Mouse (Mus musculus) cerebellum, adult 2 months (tissue): ENCODE measurements at regions not wholly inside any gene's neighbourhood (a gene's known extent, or its start where the extent isn't known, plus 50 kb on each side); places are given as distances from the start of the nearest gene placed in this dataset.

Experiments
- CTCF ChIP-seq: fragments of 200-500 bp; IDR thresholded peaks from 2 replicates; pipeline ENCODE4 v1.5.1; 2011; ENCODE audit warnings: low read depth, mild to moderate bottlenecking, control low read depth, low read length, moderate library complexity, borderline replicate concordance; ENCODE audit not compliant: insufficient read depth
- POLR2A ChIP-seq: fragments of 200-500 bp; IDR thresholded peaks from 2 replicates; pipeline ENCODE4 v1.6.1; 2011; ENCODE audit warnings: low read length, control low read depth, borderline replicate concordance; ENCODE audit not compliant: insufficient read depth

- TF ChIP-seq CTCF (no peak), POLR2A (no peak)
These were observed 124.6 kb downstream of the Spata19 start for GRCm38 (mm10) chr9:27521181-27521580.
